Mouse (Mus musculus): ENCODE results near the gene Zfhx2.

- no peak for TF ChIP-seq CTCF (IDR thresholded peaks at IDR 0.05; ENCODE audit: low read depth, low read length)
- TF ChIP-seq POLR2A (IDR thresholded peaks at IDR 0.05; ENCODE audit: borderline replicate concordance, low read depth, low read length), result no peak
Observed at GRCm38 (mm10) chr14:55078366-55078989, 13.6 kb downstream of the Zfhx2 start.
